Mouse (Mus musculus) heart, postnatal 0 days (tissue): Measurements from ENCODE around the gene Hddc3. TPM values are rescaled to one million over a fixed set of nuclear protein-coding genes. Genes with fewer than 3 reads are reported as not detected.

Experiments used
- ATAC-seq: fragments of 200-750 bp; cut with Nextera tagmentation; 2 replicates; pipeline ENCODE4 v1.8.0; 2017; ENCODE audit warnings: low read depth, moderate number of reproducible peaks, moderate library complexity; ENCODE audit not compliant: insufficient read depth
- DNase-seq: peaks from one replicate; pipeline ENCODE4 v3.0.0-alpha.2; 2016; ENCODE audit warnings: low spot score
- H3K27ac ChIP-seq: fragments of 300-500 bp; sonication (generic); 2 replicates; pipeline ENCODE4 v1.5.1; 2014; ENCODE audit warnings: low read depth, mild to moderate bottlenecking
- H3K27me3 ChIP-seq: fragments of 300-500 bp; sonication (generic); 2 replicates; pipeline ENCODE4 v1.6.1; 2014; ENCODE audit warnings: low read length, mixed read lengths; ENCODE audit not compliant: control insufficient read depth, insufficient read depth
- H3K36me3 ChIP-seq: fragments of 300-500 bp; sonication (generic); replicated peaks from 2 replicates; pipeline ENCODE4 v1.6.1; 2014; ENCODE audit warnings: low read length, mixed read lengths; ENCODE audit not compliant: control insufficient read depth, insufficient read depth
- H3K4me1 ChIP-seq: fragments of 300-500 bp; sonication (generic); 2 replicates; pipeline ENCODE4 v1.6.1; 2014; ENCODE audit warnings: antibody characterized with exemption; ENCODE audit not compliant: control insufficient read depth, insufficient read depth
- H3K4me2 ChIP-seq: fragments of 300-500 bp; sonication (generic); 2 replicates; pipeline ENCODE4 v1.6.1; 2014; ENCODE audit warnings: low read depth, mild to moderate bottlenecking, low read length, moderate library complexity
- H3K4me3 ChIP-seq: fragments of 300-500 bp; sonication (generic); 2 replicates; pipeline ENCODE4 v1.5.1; 2014; ENCODE audit warnings: low read depth, low read length
- H3K9ac ChIP-seq: fragments of 300-500 bp; sonication (generic); replicated peaks from 2 replicates; pipeline ENCODE4 v1.6.1; 2014; ENCODE audit warnings: low read depth, low read length, mixed read lengths
- H3K9me3 ChIP-seq: fragments of 300-500 bp; sonication (generic); replicated peaks from 2 replicates; pipeline ENCODE4 v1.6.1; 2016; ENCODE audit warnings: low read length; ENCODE audit not compliant: control insufficient read depth
- CTCF ChIP-seq: IDR thresholded peaks from 2 replicates; pipeline ENCODE4 v1.5.1; 2016; ENCODE audit warnings: antibody characterized with exemption, control low read depth, low read depth
- EP300 ChIP-seq: IDR thresholded peaks from 2 replicates; pipeline ENCODE4 v1.6.1; 2016; ENCODE audit warnings: antibody characterized with exemption, low read depth
- WGBS: fragments of 180-500 bp; shearing (Covaris S2); extraction: QIAGEN DNeasy Blood & Tissue Kit; methylation state at CpG from one replicate; pipeline ENCODE4 v1.1.7; 2014; 5-methylcytosine and 5-hydroxymethylcytosine counted together
- polyA plus RNA-seq: library from polyadenylated mRNA; unstranded; fragments of >200 nt; fragmentation: Nextera tagmentation; extraction: Ambion mirVana; gene quantifications from 2 replicates; pipeline ENCODE4 v1.2.1, GENCODE M21; 2015
- total RNA-seq: library from RNA; depleted of rRNA; stranded (reverse); fragments of >200 nt; gene quantifications from 2 replicates; pipeline ENCODE4 v1.2.3, GENCODE M21; 2014; ENCODE audit warnings: low replicate concordance; rRNA removed

Gene Hddc3
- total RNA-seq, result 19.8 and 28.5 TPM in 2 replicates
- polyA plus RNA-seq, result 14.5 and 17.8 TPM in 2 replicates

GRCm38 (mm10) chr7:80342858-80343257 is at the start of gene Hddc3:
TSS of gene Hddc3 (plus strand) at chr7:80343104.
- H3K4me3 ChIP-seq, result peak within 1 kb of the TSS; percentile 58
- peak within 1 kb of the TSS; percentile 87 for H3K4me2 ChIP-seq
- H3K4me1 ChIP-seq, result peaks cover 23% of the 10 kb centered on the region
- H3K27ac ChIP-seq, result peak within 1 kb of the TSS; percentile 76
- peak; percentile 52; the same call in 1 of the 2 replicates for ATAC-seq
- peak within 1 kb of the TSS; percentile 73 for H3K9ac ChIP-seq
- H3K36me3 ChIP-seq, result no peaks in the 10 kb centered on the region
- DNase-seq, result peak; percentile 94
- H3K9me3 ChIP-seq, result no peaks in the 10 kb centered on the region
- TF ChIP-seq EP300 (0 out of 2 replicates have a peak, but pooled peaks have one; percentile 49), CTCF (peak; percentile 71)
- WGBS, result under 1% methylated on average over 25 of the region's 25 CpGs
- no peaks in the 10 kb centered on the region for H3K27me3 ChIP-seq

GRCm38 (mm10) chr7:80294062-80294763 is 48.7 kb upstream of the Hddc3 start, which contains the start of gene Prc1:
TSS of gene Prc1 (plus strand) at chr7:80294450.
- Histone ChIP-seq H3K4me1 (no peaks in the 10 kb centered on the region; the same call in 1 of the 2 replicates), H3K27me3 (no peaks in the 10 kb centered on the region), H3K36me3 (peaks cover 15% of the 10 kb centered on the region), H3K4me3 (peak within 1 kb of the TSS; percentile 84), H3K9me3 (no peaks in the 10 kb centered on the region), H3K9ac (peak within 1 kb of the TSS; percentile 79), H3K4me2 (peak within 1 kb of the TSS; percentile 90), H3K27ac (peak within 1 kb of the TSS; percentile 82)
- ATAC-seq, result peak; percentile 99
- peak; percentile 96 for DNase-seq
- no peak for TF ChIP-seq CTCF
- TF ChIP-seq EP300, result no peak
- 0% methylated on average over 52 of the region's 52 CpGs for WGBS

- Histone ChIP-seq H3K27ac (peak overlapping the region; percentile 82), H3K4me1 (no peaks in the 10 kb centered on the region; the same call in 1 of the 2 replicates), H3K9ac (peak overlapping the region; percentile 79), H3K36me3 (peaks cover 10% of the 10 kb centered on the region; the same call in 1 of the 2 replicates), H3K4me2 (peak overlapping the region; percentile 90), H3K27me3 (no peaks in the 10 kb centered on the region), H3K9me3 (no peaks in the 10 kb centered on the region), H3K4me3 (peak overlapping the region; percentile 84)
- TF ChIP-seq CTCF, result no peak
- TF ChIP-seq EP300, result no peak
- ATAC-seq (peak; percentile 49), DNase-seq (peak; percentile 27)
- 7% methylated on average over 37 of the region's 37 CpGs for WGBS
Observed at GRCm38 (mm10) chr7:80294764-80295648, 47.9 kb upstream of the Hddc3 start.

GRCm38 (mm10) chr7:80296462-80296861 is 46.4 kb upstream of the Hddc3 start:
- TF ChIP-seq CTCF (no peak), EP300 (no peak)
- Histone ChIP-seq H3K27ac (no peak overlapping the region), H3K27me3 (no peaks in the 10 kb centered on the region), H3K9me3 (no peaks in the 10 kb centered on the region), H3K4me2 (0 out of 2 replicates have a peak overlapping the region, but pooled peaks have one; percentile 15), H3K4me1 (no peaks in the 10 kb centered on the region; the same call in 1 of the 2 replicates), H3K9ac (no peak overlapping the region), H3K36me3 (peaks cover 7% of the 10 kb centered on the region), H3K4me3 (no peak overlapping the region)
- 90% methylated on average over 6 of the region's 6 CpGs for WGBS
- ATAC-seq (no peak), DNase-seq (no peak)

- H3K4me3 ChIP-seq, result no peak overlapping the region
- ATAC-seq (no peak), DNase-seq (no peak)
- no peaks in the 10 kb centered on the region for H3K9me3 ChIP-seq
- H3K27me3 ChIP-seq, result no peaks in the 10 kb centered on the region
- H3K36me3 ChIP-seq, result peaks cover 13% of the 10 kb centered on the region
- no peak overlapping the region for H3K27ac ChIP-seq
- no peak overlapping the region for H3K4me2 ChIP-seq
- WGBS, result 43% methylated on average over 3 of the region's 3 CpGs
- no peaks in the 10 kb centered on the region; the same call in 1 of the 2 replicates for H3K4me1 ChIP-seq
- H3K9ac ChIP-seq, result no peak overlapping the region
- TF ChIP-seq CTCF (no peak), EP300 (no peak)
Observed at GRCm38 (mm10) chr7:80297041-80297440, 45.9 kb upstream of the Hddc3 start.
